Mouse (Mus musculus): Measurements from ENCODE around the gene Npas1. TPM values are rescaled to one million over a fixed set of nuclear protein-coding genes. Genes with fewer than 3 reads are reported as not detected.

Gene Npas1
- polyA plus RNA-seq, 1 experiment from 2014 or later, result 0.18 TPM

DNA sequence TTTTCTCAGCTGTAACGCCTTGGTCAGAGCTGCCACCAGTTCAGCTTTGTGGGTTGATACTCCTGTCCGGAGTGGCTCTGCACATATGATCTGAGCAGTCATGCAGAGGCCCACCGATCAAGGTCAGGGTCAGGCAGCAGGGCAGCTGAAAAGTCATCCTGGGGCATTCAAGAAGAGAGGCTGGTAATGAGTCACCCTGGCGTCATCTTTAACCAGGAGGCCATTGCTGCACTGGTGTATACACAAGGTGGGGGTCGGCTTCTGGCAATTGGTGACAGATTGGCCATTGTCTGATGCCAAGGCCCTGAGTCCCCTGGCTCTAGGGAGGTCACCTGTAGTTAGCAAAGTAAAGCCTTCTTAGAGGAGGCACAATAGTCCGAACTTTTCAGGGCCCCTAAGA is 25.9 kb downstream of the Npas1 start:
- ATAC-seq (ENCODE audit: low FRiP score, low TSS enrichment) (no peak), DNase-seq (ENCODE audit: low spot score) (no peak)
- Histone ChIP-seq H3K27me3 (ENCODE audit: control insufficient read depth, insufficient read depth, low read length) (no peaks in the 10 kb centered on the region), H3K9me3 (ENCODE audit: control insufficient read depth, low read length) (no peaks in the 10 kb centered on the region), H3K4me1 (replicated peaks; ENCODE audit: control insufficient read depth, insufficient read depth) (0 out of 2 replicates have a peak, but pooled peaks cover 2% of the 10 kb centered on the region), H3K36me3 (ENCODE audit: control insufficient read depth, insufficient read depth, low read length) (no peaks in the 10 kb centered on the region), H3K27ac (replicated peaks) (no peak overlapping the region), H3K4me3 (ENCODE audit: low read depth, low read length) (no peak overlapping the region), H3K9ac (ENCODE audit: low read length) (no peak overlapping the region), H3K4me2 (replicated peaks; ENCODE audit: low read depth) (no peak overlapping the region)
- WGBS, result 76% methylated on average over 6 of the region's 6 CpGs
- TF ChIP-seq EP300 (optimal IDR thresholded peaks at IDR 0.05), result no peak

DNA sequence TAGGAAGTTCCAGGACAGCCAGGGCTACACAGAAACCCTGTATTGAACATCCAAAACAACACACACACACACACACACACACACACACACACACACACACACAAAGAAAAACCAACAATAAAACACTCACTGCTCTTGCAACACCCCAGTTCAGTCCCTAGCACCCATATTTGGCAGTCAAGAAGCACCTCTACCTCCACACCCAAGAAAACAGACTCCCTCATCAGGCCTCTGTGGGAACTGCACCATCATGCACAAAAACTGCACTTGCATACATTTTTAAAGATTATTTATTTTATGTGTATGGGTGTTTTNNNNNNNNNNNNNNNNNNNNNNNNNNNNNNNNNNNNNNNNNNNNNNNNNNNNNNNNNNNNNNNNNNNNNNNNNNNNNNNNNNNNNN is 36.3 kb downstream of the Npas1 start:
- Histone ChIP-seq H3K27me3 (ENCODE audit: control insufficient read depth, insufficient read depth, low read length) (no peaks in the 10 kb centered on the region), H3K4me1 (replicated peaks; ENCODE audit: control insufficient read depth, insufficient read depth) (no peaks in the 10 kb centered on the region), H3K4me2 (replicated peaks; ENCODE audit: low read depth) (no peak overlapping the region), H3K27ac (replicated peaks) (no peak overlapping the region), H3K4me3 (ENCODE audit: low read depth, low read length) (no peak overlapping the region), H3K36me3 (ENCODE audit: control insufficient read depth, insufficient read depth, low read length) (peaks cover 5% of the 10 kb centered on the region; the same call in 1 of the 2 replicates), H3K9me3 (ENCODE audit: control insufficient read depth, low read length) (no peaks in the 10 kb centered on the region), H3K9ac (ENCODE audit: low read length) (no peak overlapping the region)
- peak; percentile 50 for TF ChIP-seq CTCF (IDR thresholded peaks at IDR 0.05; ENCODE audit: low read depth)
- TF ChIP-seq EP300 (optimal IDR thresholded peaks at IDR 0.05), result no peak
- ATAC-seq (ENCODE audit: low FRiP score, low TSS enrichment) (no peak), DNase-seq (ENCODE audit: low spot score) (no peak)

- H3K27ac ChIP-seq (replicated peaks), result no peak overlapping the region
- no peaks in the 10 kb centered on the region for H3K4me1 ChIP-seq (replicated peaks; ENCODE audit: control insufficient read depth, insufficient read depth)
- 79% methylated on average over 9 of the region's 9 CpGs for WGBS
- 0 out of 2 replicates have a peak, but pooled peaks have one; percentile 19 for ATAC-seq (ENCODE audit: low FRiP score, low TSS enrichment)
- no peak overlapping the region for H3K4me3 ChIP-seq (ENCODE audit: low read depth, low read length)
- H3K4me2 ChIP-seq (replicated peaks; ENCODE audit: low read depth), result no peak overlapping the region
- no peak for TF ChIP-seq CTCF (IDR thresholded peaks at IDR 0.05; ENCODE audit: low read depth)
- TF ChIP-seq EP300 (optimal IDR thresholded peaks at IDR 0.05), result no peak
- H3K27me3 ChIP-seq (ENCODE audit: control insufficient read depth, insufficient read depth, low read length), result no peaks in the 10 kb centered on the region
- peaks cover 41% of the 10 kb centered on the region for H3K36me3 ChIP-seq (ENCODE audit: control insufficient read depth, insufficient read depth, low read length)
- no peak for DNase-seq (ENCODE audit: low spot score)
- no peak overlapping the region for H3K9ac ChIP-seq (ENCODE audit: low read length)
- H3K9me3 ChIP-seq (ENCODE audit: control insufficient read depth, low read length), result no peaks in the 10 kb centered on the region
Observed at GRCm38 (mm10) chr7:16435088-16435487, 42.4 kb downstream of the Npas1 start.

- Histone ChIP-seq H3K4me3 (ENCODE audit: low read depth, low read length) (no peak overlapping the region), H3K27me3 (ENCODE audit: control insufficient read depth, insufficient read depth, low read length) (no peaks in the 10 kb centered on the region), H3K9me3 (ENCODE audit: control insufficient read depth, low read length) (no peaks in the 10 kb centered on the region), H3K36me3 (ENCODE audit: control insufficient read depth, insufficient read depth, low read length) (peaks cover 55% of the 10 kb centered on the region), H3K9ac (ENCODE audit: low read length) (no peak overlapping the region), H3K27ac (replicated peaks) (no peak overlapping the region), H3K4me1 (replicated peaks; ENCODE audit: control insufficient read depth, insufficient read depth) (no peaks in the 10 kb centered on the region), H3K4me2 (replicated peaks; ENCODE audit: low read depth) (no peak overlapping the region)
- DNase-seq (ENCODE audit: low spot score) (no peak), ATAC-seq (ENCODE audit: low FRiP score, low TSS enrichment) (peak; percentile 28; the same call in 1 of the 2 replicates)
- whole genome bisulfite sequencing, result 61% methylated on average over 3 of the region's 3 CpGs
- no peak for TF ChIP-seq EP300 (optimal IDR thresholded peaks at IDR 0.05)
- TF ChIP-seq CTCF (IDR thresholded peaks at IDR 0.05; ENCODE audit: low read depth), result no peak
Observed at GRCm38 (mm10) chr7:16433352-16433971, 44.1 kb downstream of the Npas1 start.

DNA sequence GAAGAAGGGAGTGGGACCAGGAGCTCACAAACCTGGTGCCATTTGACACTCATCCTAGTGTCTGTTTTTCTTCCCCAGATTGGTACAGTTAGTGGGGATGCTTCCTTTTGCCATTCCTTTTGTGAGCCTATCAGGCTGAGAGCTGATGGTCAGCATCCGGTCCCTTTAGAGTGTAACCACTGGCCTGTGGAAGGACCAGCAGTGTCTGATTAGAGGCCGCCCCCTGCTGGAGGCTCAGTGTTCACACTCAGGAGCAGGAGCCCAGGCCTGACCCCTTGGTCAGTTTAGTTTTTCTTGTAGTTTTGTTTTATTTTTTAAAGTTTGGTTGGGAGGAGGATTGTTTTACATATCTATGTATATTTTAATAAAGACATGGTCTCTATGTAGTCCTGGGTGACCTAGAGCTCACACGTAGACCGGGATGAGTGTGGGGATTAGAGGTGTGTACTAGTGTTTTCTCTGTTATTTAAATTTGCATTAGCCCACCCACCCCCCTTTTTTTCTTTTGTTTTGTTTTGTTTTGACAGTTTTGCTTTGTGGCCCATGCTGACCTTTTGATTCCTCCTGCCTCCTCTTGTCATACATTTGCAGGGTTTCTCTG is 51.3 kb downstream of the Npas1 start:
- H3K9me3 ChIP-seq (ENCODE audit: control insufficient read depth, low read length), result no peaks in the 10 kb centered on the region
- peak; percentile 86 for DNase-seq (ENCODE audit: low spot score)
- H3K36me3 ChIP-seq (ENCODE audit: control insufficient read depth, insufficient read depth, low read length), result peaks cover 39% of the 10 kb centered on the region
- no peak for TF ChIP-seq EP300 (optimal IDR thresholded peaks at IDR 0.05)
- TF ChIP-seq CTCF (IDR thresholded peaks at IDR 0.05; ENCODE audit: low read depth), result peak; percentile 93
- no peaks in the 10 kb centered on the region for H3K4me1 ChIP-seq (replicated peaks; ENCODE audit: control insufficient read depth, insufficient read depth)
- 53% methylated on average over 4 of the region's 4 CpGs for WGBS
- no peak overlapping the region for H3K9ac ChIP-seq (ENCODE audit: low read length)
- ATAC-seq (ENCODE audit: low FRiP score, low TSS enrichment), result peak; percentile 88
- H3K27me3 ChIP-seq (ENCODE audit: control insufficient read depth, insufficient read depth, low read length), result no peaks in the 10 kb centered on the region
- no peak overlapping the region for H3K4me3 ChIP-seq (ENCODE audit: low read depth, low read length)
- H3K27ac ChIP-seq (replicated peaks), result no peak overlapping the region
- no peak overlapping the region for H3K4me2 ChIP-seq (replicated peaks; ENCODE audit: low read depth)

GRCm38 (mm10) chr7:16425721-16426120 is 51.8 kb downstream of the Npas1 start:
- Histone ChIP-seq H3K36me3 (ENCODE audit: control insufficient read depth, insufficient read depth, low read length) (peaks cover 44% of the 10 kb centered on the region), H3K9ac (ENCODE audit: low read length) (no peak overlapping the region), H3K27me3 (ENCODE audit: control insufficient read depth, insufficient read depth, low read length) (no peaks in the 10 kb centered on the region), H3K4me2 (replicated peaks; ENCODE audit: low read depth) (no peak overlapping the region), H3K4me3 (ENCODE audit: low read depth, low read length) (no peak overlapping the region), H3K27ac (replicated peaks) (no peak overlapping the region), H3K4me1 (replicated peaks; ENCODE audit: control insufficient read depth, insufficient read depth) (no peaks in the 10 kb centered on the region), H3K9me3 (ENCODE audit: control insufficient read depth, low read length) (no peaks in the 10 kb centered on the region)
- DNase-seq (ENCODE audit: low spot score) (no peak), ATAC-seq (ENCODE audit: low FRiP score, low TSS enrichment) (peak; percentile 22)
- TF ChIP-seq EP300 (optimal IDR thresholded peaks at IDR 0.05), result no peak
- no peak for TF ChIP-seq CTCF (IDR thresholded peaks at IDR 0.05; ENCODE audit: low read depth)
- WGBS, result 82% methylated on average over 10 of the region's 10 CpGs

Data from stomach, postnatal 0 days (tissue).